Mouse (Mus musculus): Measurements from ENCODE around the gene Plch2. TPM values are rescaled to one million over a fixed set of nuclear protein-coding genes. Genes with fewer than 3 reads are reported as not detected.

The Plch2 gene
- polyA plus RNA-seq, 1 experiment: 149 TPM

DNA sequence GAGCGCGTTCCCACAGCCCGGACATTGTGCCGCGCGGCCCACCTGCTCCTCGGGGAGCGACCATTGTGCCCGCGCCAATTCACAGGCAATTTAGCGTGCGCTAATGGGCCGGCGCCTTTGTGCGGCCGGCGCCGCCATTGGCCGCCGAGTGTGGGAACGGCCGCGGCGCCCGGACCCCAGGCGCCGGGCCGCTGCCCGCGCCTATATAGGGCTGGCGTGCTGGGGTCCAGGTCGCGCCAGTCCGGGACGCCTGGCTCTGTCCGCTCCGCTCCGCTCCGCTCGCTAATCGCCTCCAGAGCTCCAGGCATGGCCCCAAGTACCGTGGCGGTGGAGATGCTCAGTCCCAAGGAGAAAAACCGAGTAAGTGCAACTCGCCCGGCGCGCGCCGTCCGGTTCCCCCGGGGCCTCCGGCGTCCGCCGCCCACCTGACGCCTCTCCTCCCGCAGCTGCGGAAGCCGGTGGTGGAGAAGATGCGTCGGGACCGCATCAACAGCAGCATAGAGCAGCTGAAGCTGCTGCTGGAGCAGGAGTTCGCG lies 95.8 kb downstream of the Plch2 start, which contains the start of gene Hes5:
TSS of gene Hes5 (plus strand) at position 234 of the 536 bp plus-strand sequence.
- H3K27me3 ChIP-seq (ENCODE audit: control insufficient read depth, insufficient read depth, low read length): no peaks in the 10 kb centered on the region
- peaks cover 28% of the 10 kb centered on the region for H3K4me1 ChIP-seq (ENCODE audit: control insufficient read depth, insufficient read depth, low read length)
- no peak within 1 kb of the TSS for H3K27ac ChIP-seq (ENCODE audit: insufficient read depth, low read length)
- WGBS: under 1% methylated on average over 65 of the region's 65 CpGs
- DNase-seq: peak; percentile 49 to 67
- peak within 1 kb of the TSS; percentile 56 for H3K4me3 ChIP-seq (replicated peaks; ENCODE audit: insufficient read depth, low read depth, low read length)
- TF ChIP-seq CTCF (IDR thresholded peaks at IDR 0.05; ENCODE audit: borderline replicate concordance, insufficient read depth, low read depth, low read length): no peak
- no peak for TF ChIP-seq POLR2A (IDR thresholded peaks at IDR 0.05; ENCODE audit: borderline replicate concordance, insufficient read depth, low read length)

DNA sequence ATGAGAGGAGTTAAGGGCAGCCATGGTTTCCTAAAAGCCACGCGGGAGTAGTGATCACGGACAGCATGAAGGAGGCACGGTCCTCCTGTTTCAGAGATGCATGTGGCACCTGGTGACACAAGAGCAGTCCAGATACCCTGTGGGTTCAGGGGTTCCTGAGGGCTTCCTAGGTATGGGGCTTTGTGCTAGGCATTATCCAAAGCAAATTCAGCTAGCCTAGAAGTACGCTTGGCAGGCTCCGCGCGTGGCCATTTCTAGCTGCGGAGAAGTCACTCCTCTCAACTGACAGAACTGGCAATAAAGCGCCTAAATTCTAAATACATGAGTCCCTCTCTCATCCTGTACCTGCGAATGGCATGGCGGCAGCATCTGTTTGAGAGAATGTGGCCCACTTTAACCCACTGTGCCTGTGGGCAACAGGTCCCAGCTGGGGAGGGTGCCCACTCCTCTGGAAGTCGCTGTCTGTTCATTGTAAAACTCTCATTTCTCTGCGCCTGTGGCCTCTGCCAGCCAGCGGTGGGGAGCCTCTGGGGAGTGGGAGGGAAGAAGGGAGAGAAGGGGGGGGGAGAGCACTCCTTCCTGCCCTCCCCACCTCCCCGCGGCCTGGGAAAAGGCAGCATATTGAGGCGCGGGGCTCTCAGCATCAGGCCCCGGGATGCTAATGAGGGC lies 96.4 kb downstream of the Plch2 start:
- no peak for TF ChIP-seq POLR2A (IDR thresholded peaks at IDR 0.05; ENCODE audit: borderline replicate concordance, insufficient read depth, low read length)
- no peak for TF ChIP-seq CTCF (IDR thresholded peaks at IDR 0.05; ENCODE audit: borderline replicate concordance, insufficient read depth, low read depth, low read length)
- peaks cover 24% of the 10 kb centered on the region for H3K4me1 ChIP-seq (ENCODE audit: control insufficient read depth, insufficient read depth, low read length)

DNA sequence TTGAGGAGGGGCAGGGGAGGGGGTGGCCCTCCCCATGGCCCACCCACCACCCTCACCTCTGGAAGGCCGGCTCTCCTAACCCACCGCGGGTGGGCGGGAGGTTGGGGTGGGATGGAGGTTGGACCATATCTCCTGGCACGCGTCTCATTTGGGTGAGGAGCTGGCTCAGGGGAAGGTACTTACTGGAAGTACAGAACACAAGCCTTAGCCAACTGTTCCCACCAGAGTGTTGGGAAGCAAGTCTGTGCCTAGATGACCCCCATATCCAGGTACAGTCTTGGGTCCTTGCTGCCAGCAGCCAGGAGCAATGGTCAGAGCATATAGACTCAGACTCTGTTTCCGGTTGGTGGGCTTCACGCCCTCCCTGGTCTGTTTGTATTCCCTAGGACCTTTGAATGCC lies 98.0 kb downstream of the Plch2 start:
- TF ChIP-seq CTCF (IDR thresholded peaks at IDR 0.05; ENCODE audit: borderline replicate concordance, insufficient read depth, low read depth, low read length) (no peak), POLR2A (IDR thresholded peaks at IDR 0.05; ENCODE audit: borderline replicate concordance, insufficient read depth, low read length) (no peak)
- Histone ChIP-seq H3K27ac (ENCODE audit: insufficient read depth, low read length) (no peak overlapping the region), H3K4me3 (replicated peaks; ENCODE audit: insufficient read depth, low read depth, low read length) (no peak overlapping the region), H3K27me3 (ENCODE audit: control insufficient read depth, insufficient read depth, low read length) (no peaks in the 10 kb centered on the region), H3K4me1 (ENCODE audit: control insufficient read depth, insufficient read depth, low read length) (peaks cover 25% of the 10 kb centered on the region)
- WGBS: 18% methylated on average over 8 of the region's 8 CpGs
- no peak for DNase-seq

More for the DNA sequence above, 96.4 kb downstream of the Plch2 start:
- no peak overlapping the region for H3K27ac ChIP-seq (ENCODE audit: insufficient read depth, low read length)
- WGBS: 46% methylated on average over 20 of the region's 20 CpGs
- DNase-seq: peak; percentile 34 to 50
- peak overlapping the region; percentile 56 for H3K4me3 ChIP-seq (replicated peaks; ENCODE audit: insufficient read depth, low read depth, low read length)
- H3K27me3 ChIP-seq (ENCODE audit: control insufficient read depth, insufficient read depth, low read length): no peaks in the 10 kb centered on the region

DNA sequence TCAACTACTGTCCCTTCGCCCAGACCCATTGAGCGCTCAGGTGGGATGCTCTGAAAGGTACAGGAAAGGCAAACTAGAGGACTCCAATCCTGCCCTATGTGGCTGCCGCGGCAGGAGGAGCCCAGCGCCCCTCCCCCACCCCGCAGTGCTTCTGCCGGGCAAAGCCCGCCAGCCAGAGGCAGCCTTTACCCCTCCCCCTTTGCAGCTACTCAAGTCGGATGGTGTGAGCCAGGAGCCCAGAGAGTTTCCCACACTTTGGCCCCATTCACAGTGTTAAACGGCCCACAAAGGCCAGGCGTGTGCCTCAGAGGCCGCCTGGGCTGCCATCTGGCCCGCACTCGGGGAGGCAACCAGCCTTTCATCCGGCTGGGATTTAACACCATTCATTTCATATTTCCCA lies 98.4 kb downstream of the Plch2 start:
- peak; percentile 69 to 81 for DNase-seq
- Histone ChIP-seq H3K4me3 (replicated peaks; ENCODE audit: insufficient read depth, low read depth, low read length) (no peak overlapping the region), H3K27ac (ENCODE audit: insufficient read depth, low read length) (no peak overlapping the region), H3K4me1 (ENCODE audit: control insufficient read depth, insufficient read depth, low read length) (peaks cover 29% of the 10 kb centered on the region), H3K27me3 (ENCODE audit: control insufficient read depth, insufficient read depth, low read length) (no peaks in the 10 kb centered on the region)
- TF ChIP-seq CTCF (IDR thresholded peaks at IDR 0.05; ENCODE audit: borderline replicate concordance, insufficient read depth, low read depth, low read length) (no peak), POLR2A (IDR thresholded peaks at IDR 0.05; ENCODE audit: borderline replicate concordance, insufficient read depth, low read length) (no peak)
- WGBS: 2% methylated on average over 15 of the region's 15 CpGs

DNA sequence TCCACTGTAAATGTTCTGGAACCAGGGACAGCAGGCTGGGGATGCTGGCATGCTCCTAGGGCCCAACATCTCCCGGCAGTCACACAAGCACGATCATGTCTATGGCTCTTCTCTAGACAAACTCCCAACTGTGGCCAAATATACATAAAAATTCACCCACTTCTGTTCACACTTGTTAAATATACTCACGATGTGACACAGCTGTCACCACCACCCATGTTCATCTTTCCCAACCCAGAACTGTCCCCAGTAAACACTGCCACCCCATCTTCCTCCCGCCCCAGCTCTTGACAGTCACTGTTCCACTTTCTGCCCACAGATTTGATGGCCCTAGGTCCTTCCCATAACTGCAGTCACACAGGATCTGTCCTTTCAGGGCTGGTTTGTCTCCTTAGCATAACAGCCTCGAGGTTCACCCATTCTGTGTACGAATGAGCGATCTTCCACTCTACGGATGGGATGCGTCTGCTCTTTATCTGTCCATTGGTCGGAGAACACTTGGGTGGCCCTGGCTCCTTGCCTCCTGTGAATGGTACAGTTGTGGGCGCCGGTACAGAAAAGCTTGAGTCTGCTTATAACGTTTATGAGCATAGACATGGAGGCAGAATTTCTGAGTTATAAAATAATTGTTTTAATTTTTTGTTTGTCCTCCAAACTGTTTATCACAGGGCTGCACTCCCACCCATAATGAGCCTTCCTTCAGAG lies 99.1 kb downstream of the Plch2 start:
- 65% methylated on average over 13 of the region's 13 CpGs for WGBS
- Histone ChIP-seq H3K27ac (ENCODE audit: insufficient read depth, low read length) (no peak overlapping the region), H3K4me3 (replicated peaks; ENCODE audit: insufficient read depth, low read depth, low read length) (no peak overlapping the region), H3K27me3 (ENCODE audit: control insufficient read depth, insufficient read depth, low read length) (no peaks in the 10 kb centered on the region), H3K4me1 (ENCODE audit: control insufficient read depth, insufficient read depth, low read length) (peaks cover 31% of the 10 kb centered on the region)
- DNase-seq: no peak
- TF ChIP-seq CTCF (IDR thresholded peaks at IDR 0.05; ENCODE audit: borderline replicate concordance, insufficient read depth, low read depth, low read length) (no peak), POLR2A (IDR thresholded peaks at IDR 0.05; ENCODE audit: borderline replicate concordance, insufficient read depth, low read length) (no peak)

DNA sequence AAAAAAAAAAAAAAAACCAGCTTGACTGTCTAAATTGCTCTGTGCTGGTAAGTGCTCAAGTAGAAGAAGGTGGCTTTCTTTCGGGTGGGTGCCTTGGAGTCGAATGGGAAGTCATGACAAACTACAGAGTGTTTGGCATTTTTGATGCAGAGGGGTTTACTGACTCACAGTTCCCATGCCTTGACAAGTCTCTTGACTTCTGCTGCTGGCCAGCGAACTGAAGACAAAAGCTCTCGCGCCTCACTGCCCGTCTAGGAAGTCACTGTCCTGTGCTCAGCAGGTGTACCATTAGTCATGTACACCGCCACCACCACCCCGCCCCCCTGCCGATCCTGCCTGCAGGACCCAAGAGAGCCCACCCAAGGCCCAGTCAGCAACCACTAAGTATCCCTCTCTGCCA lies 100.0 kb downstream of the Plch2 start:
- Histone ChIP-seq H3K4me1 (ENCODE audit: control insufficient read depth, insufficient read depth, low read length) (peaks cover 30% of the 10 kb centered on the region), H3K27ac (ENCODE audit: insufficient read depth, low read length) (no peak overlapping the region), H3K27me3 (ENCODE audit: control insufficient read depth, insufficient read depth, low read length) (no peaks in the 10 kb centered on the region), H3K4me3 (replicated peaks; ENCODE audit: insufficient read depth, low read depth, low read length) (no peak overlapping the region)
- no peak for TF ChIP-seq CTCF (IDR thresholded peaks at IDR 0.05; ENCODE audit: borderline replicate concordance, insufficient read depth, low read depth, low read length)
- no peak for TF ChIP-seq POLR2A (IDR thresholded peaks at IDR 0.05; ENCODE audit: borderline replicate concordance, insufficient read depth, low read length)
- DNase-seq: no peak
- 66% methylated on average over 9 of the region's 9 CpGs for WGBS

DNA sequence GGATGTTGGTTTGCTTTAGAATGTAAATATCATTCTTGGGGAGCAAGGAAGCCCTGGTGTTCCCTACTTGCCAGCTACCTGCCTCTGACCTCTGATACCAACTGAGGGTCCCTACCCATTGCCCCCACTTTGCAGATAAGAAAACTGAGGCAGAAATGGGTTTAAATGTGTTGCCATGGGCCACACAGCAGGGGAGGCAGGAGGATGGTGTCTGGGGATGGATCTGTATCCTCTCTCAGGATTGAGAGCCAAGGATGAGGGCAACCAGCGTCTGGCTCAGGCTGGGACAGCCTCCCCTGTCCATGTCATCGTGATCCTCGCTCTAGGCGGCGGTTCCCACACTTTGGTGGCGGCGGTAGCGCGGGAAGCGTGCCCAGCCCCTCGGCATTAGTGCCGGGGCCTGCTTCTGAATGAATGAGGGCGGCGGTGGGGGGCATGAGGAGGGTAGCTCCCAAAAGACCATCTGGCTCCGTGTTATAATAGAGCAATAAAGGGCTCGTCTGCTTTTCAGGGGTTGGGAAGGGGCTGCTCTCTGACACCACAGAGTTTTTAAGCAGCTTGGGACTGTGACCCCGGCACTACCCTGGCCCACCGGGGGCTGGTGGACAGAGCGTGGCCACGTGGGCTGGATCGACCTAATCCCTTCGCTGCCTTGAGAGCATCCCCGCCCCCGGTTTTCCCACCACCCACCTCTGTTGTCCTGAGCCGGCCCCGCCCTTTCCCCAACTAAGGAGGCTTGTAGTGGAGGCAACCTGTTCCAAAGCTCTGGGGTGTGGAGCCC lies 103.9 kb downstream of the Plch2 start:
- no peak for TF ChIP-seq CTCF (IDR thresholded peaks at IDR 0.05; ENCODE audit: borderline replicate concordance, insufficient read depth, low read depth, low read length)
- TF ChIP-seq POLR2A (IDR thresholded peaks at IDR 0.05; ENCODE audit: borderline replicate concordance, insufficient read depth, low read length): no peak
- Histone ChIP-seq H3K27me3 (ENCODE audit: control insufficient read depth, insufficient read depth, low read length) (no peaks in the 10 kb centered on the region; the same call in 1 of the 2 replicates), H3K4me1 (ENCODE audit: control insufficient read depth, insufficient read depth, low read length) (peaks cover 19% of the 10 kb centered on the region), H3K4me3 (replicated peaks; ENCODE audit: insufficient read depth, low read depth, low read length) (no peak overlapping the region), H3K27ac (ENCODE audit: insufficient read depth, low read length) (no peak overlapping the region)
- 1% methylated on average over 26 of the region's 26 CpGs for WGBS
- peak; percentile 11 to 13 for DNase-seq
